Mouse (Mus musculus) embryonic facial prominence, embryonic 12.5 days (tissue): ENCODE data around the gene Sned1. TPM values are rescaled to one million over a fixed set of nuclear protein-coding genes. Genes with fewer than 3 reads are reported as not detected.

Source experiments
- ATAC-seq: fragments of 200-750 bp; cut with Nextera tagmentation; 2 replicates; pipeline ENCODE4 v1.8.0; 2017; ENCODE audit not compliant: insufficient number of reproducible peaks, insufficient read depth, low FRiP score, low TSS enrichment
- H3K27ac ChIP-seq: fragments of 300-500 bp; sonication (generic); 2 replicates; pipeline ENCODE4 v1.5.1; 2016; ENCODE audit warnings: mild to moderate bottlenecking
- H3K27me3 ChIP-seq: fragments of 300-500 bp; sonication (generic); 2 replicates; pipeline ENCODE4 v1.6.1; 2016; ENCODE audit warnings: mild to moderate bottlenecking, moderate library complexity
- H3K36me3 ChIP-seq: fragments of 300-500 bp; sonication (generic); 2 replicates; pipeline ENCODE4 v1.6.1; 2016; ENCODE audit warnings: mild to moderate bottlenecking
- H3K4me1 ChIP-seq: fragments of 300-500 bp; sonication (generic); 2 replicates; pipeline ENCODE4 v1.6.1; 2016
- H3K4me2 ChIP-seq: fragments of 300-500 bp; sonication (generic); replicated peaks from 2 replicates; pipeline ENCODE4 v1.6.1; 2016; ENCODE audit warnings: mild to moderate bottlenecking, moderate library complexity
- H3K4me3 ChIP-seq: fragments of 300-500 bp; sonication (generic); 2 replicates; pipeline ENCODE4 v1.5.1; 2016; ENCODE audit warnings: mild to moderate bottlenecking
- H3K9ac ChIP-seq: fragments of 300-500 bp; sonication (generic); 2 replicates; pipeline ENCODE4 v1.6.1; 2016; ENCODE audit warnings: mild to moderate bottlenecking, moderate library complexity
- H3K9me3 ChIP-seq: fragments of 300-500 bp; sonication (generic); 2 replicates; pipeline ENCODE4 v1.6.1; 2016; ENCODE audit warnings: mild to moderate bottlenecking, moderate library complexity
- WGBS: fragments of 180-500 bp; shearing (Covaris S2); methylation state at CpG from one replicate; pipeline ENCODE4 v1.1.7; 2016; 5-methylcytosine and 5-hydroxymethylcytosine counted together
- polyA plus RNA-seq: library from polyadenylated mRNA; unstranded; fragments of >200 nt; fragmentation: Nextera tagmentation; extraction: Ambion mirVana; gene quantifications from 2 replicates; pipeline ENCODE4 v1.2.1, GENCODE M21; 2016

Sned1 gene
- polyA plus RNA-seq, 1 experiment from 2014 or later = 24.6 TPM

GRCm38 (mm10) chr1:93236545-93236924 is 894 bp downstream of the Sned1 start:
- 6% methylated on average over 3 of the region's 3 CpGs for WGBS
- no peaks in the 10 kb centered on the region for H3K36me3 ChIP-seq
- no peaks in the 10 kb centered on the region for H3K9me3 ChIP-seq
- no peak for ATAC-seq
- peak overlapping the region; percentile 61 for H3K4me3 ChIP-seq
- peak overlapping the region; percentile 94 for H3K4me2 ChIP-seq
- H3K27me3 ChIP-seq = peaks cover 7% of the 10 kb centered on the region
- H3K9ac ChIP-seq = peak overlapping the region; percentile 63
- peaks cover 46% of the 10 kb centered on the region for H3K4me1 ChIP-seq
- H3K27ac ChIP-seq = no peak overlapping the region

DNA sequence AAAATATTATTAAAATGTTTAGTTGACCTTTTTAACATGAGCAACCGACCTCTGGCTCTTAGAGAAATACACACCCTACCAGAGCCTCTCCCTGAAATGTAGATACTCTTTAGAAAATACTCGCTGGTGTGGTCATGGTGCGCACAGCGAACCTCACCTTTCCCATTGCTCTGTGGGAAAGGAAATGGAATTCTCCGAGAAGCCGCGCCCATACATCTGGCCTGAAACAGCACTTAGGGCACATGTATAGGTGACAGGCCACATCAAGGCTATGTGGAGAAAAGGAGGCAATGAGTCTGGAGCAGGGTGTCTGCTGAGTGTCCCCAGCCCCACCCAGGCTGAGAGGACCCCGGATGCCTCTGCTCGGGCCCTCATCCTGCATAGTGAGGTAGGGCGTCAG is 2.0 kb downstream of the Sned1 start:
- H3K36me3 ChIP-seq = no peaks in the 10 kb centered on the region
- H3K9me3 ChIP-seq = no peaks in the 10 kb centered on the region
- H3K4me3 ChIP-seq = no peak overlapping the region
- H3K9ac ChIP-seq = no peak overlapping the region
- WGBS = 90% methylated on average over 10 of the region's 10 CpGs
- ATAC-seq = no peak
- H3K27ac ChIP-seq = no peak overlapping the region
- peak overlapping the region; percentile 94 for H3K4me2 ChIP-seq
- H3K27me3 ChIP-seq = peaks cover 7% of the 10 kb centered on the region
- peaks cover 41% of the 10 kb centered on the region for H3K4me1 ChIP-seq

- ATAC-seq = no peak
- H3K4me2 ChIP-seq = peak overlapping the region; percentile 94; the same call in 1 of the 2 replicates
- no peaks in the 10 kb centered on the region for H3K36me3 ChIP-seq
- H3K4me1 ChIP-seq = peaks cover 37% of the 10 kb centered on the region
- 53% methylated on average over 4 of the region's 4 CpGs for WGBS
- no peak overlapping the region for H3K27ac ChIP-seq
- no peaks in the 10 kb centered on the region for H3K9me3 ChIP-seq
- no peak overlapping the region for H3K9ac ChIP-seq
- peaks cover 7% of the 10 kb centered on the region for H3K27me3 ChIP-seq
- H3K4me3 ChIP-seq = 0 out of 2 replicates have a peak overlapping the region, but pooled peaks have one; percentile 4
Measured at GRCm38 (mm10) chr1:93238201-93238600, 2.6 kb downstream of the Sned1 start.

DNA sequence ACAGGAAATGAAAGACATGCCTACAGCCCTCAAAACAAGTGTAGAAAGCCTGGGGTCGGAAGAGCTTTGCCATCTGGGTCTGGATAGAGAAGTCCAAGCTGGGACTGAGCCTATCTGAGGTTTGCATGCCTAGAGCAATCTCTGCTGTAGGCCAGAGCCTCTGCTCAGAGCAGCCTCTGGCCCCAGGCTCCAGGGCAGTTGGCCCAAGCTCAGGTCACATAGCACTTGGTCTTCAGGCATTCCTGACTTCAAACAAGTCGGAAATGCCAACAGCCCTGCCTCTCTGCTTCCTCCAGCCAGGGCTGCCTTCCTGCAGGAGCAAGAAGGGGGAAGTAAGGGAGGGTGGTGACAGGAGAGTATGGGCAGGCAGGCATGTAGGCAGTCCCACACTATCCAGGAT is 10.3 kb downstream of the Sned1 start:
- WGBS = 23% methylated on average over 2 of the region's 2 CpGs
- H3K27ac ChIP-seq = no peak overlapping the region
- ATAC-seq = no peak

GRCm38 (mm10) chr1:93252586-93252985 is 16.9 kb downstream of the Sned1 start:
- no peak overlapping the region for H3K4me2 ChIP-seq
- H3K9me3 ChIP-seq = no peaks in the 10 kb centered on the region
- 46% methylated on average over 2 of the region's 2 CpGs for WGBS
- no peaks in the 10 kb centered on the region for H3K36me3 ChIP-seq
- no peak for ATAC-seq
- H3K27me3 ChIP-seq = no peaks in the 10 kb centered on the region
- H3K9ac ChIP-seq = no peak overlapping the region
- H3K4me3 ChIP-seq = no peak overlapping the region
- 0 out of 2 replicates have a peak overlapping the region, but pooled peaks have one; percentile 11 for H3K27ac ChIP-seq
- peaks cover 11% of the 10 kb centered on the region; the same call in 1 of the 2 replicates for H3K4me1 ChIP-seq

More for the DNA sequence above, 10.3 kb downstream of the Sned1 start:
- no peaks in the 10 kb centered on the region for H3K27me3 ChIP-seq
- H3K4me1 ChIP-seq = no peaks in the 10 kb centered on the region
- no peak overlapping the region for H3K4me3 ChIP-seq
- H3K9me3 ChIP-seq = no peaks in the 10 kb centered on the region
- no peaks in the 10 kb centered on the region; the same call in 1 of the 2 replicates for H3K36me3 ChIP-seq
- no peak overlapping the region for H3K4me2 ChIP-seq
- H3K9ac ChIP-seq = no peak overlapping the region

GRCm38 (mm10) chr1:93255761-93256160 is 20.1 kb downstream of the Sned1 start:
- H3K4me1 ChIP-seq = peaks cover 11% of the 10 kb centered on the region; the same call in 1 of the 2 replicates
- 90% methylated on average over 7 of the region's 7 CpGs for WGBS

DNA sequence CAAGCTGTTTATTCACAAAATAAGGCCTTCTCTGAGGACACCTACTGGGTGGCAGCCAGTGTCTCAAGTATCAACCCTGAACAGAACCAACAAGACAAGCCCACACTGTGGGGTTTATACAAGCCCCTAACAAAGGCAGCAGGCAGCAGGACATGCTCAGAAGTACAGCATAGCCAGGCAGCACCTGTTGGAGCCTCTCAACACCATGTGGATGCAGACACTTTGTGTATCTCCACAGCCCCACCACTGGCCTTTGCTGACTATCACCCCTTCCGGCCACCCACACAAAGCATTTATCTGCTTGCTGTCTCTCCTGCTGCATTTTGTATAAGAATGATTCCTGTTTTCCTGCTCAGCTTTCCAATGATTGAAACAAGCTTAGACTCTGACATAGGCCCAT is 21.9 kb downstream of the Sned1 start:
- ATAC-seq = no peak
- Histone ChIP-seq H3K9me3 (no peaks in the 10 kb centered on the region), H3K9ac (no peak overlapping the region), H3K4me2 (no peak overlapping the region), H3K27ac (no peak overlapping the region), H3K27me3 (no peaks in the 10 kb centered on the region), H3K36me3 (0 out of 2 replicates have a peak, but pooled peaks cover 4% of the 10 kb centered on the region), H3K4me1 (peaks cover 9% of the 10 kb centered on the region; the same call in 1 of the 2 replicates), H3K4me3 (no peak overlapping the region)
- WGBS = 67% methylated on average over 1 of the region's 1 CpGs

More at GRCm38 (mm10) chr1:93255761-93256160, 20.1 kb downstream of the Sned1 start:
- H3K9ac ChIP-seq = no peak overlapping the region
- no peaks in the 10 kb centered on the region for H3K27me3 ChIP-seq
- no peak for ATAC-seq
- no peaks in the 10 kb centered on the region for H3K9me3 ChIP-seq
- H3K4me3 ChIP-seq = no peak overlapping the region
- H3K36me3 ChIP-seq = 0 out of 2 replicates have a peak, but pooled peaks cover 4% of the 10 kb centered on the region
- H3K4me2 ChIP-seq = no peak overlapping the region
- no peak overlapping the region for H3K27ac ChIP-seq

GRCm38 (mm10) chr1:93267207-93267606 is 31.6 kb downstream of the Sned1 start:
- H3K9ac ChIP-seq = no peak overlapping the region
- H3K4me3 ChIP-seq = no peak overlapping the region
- no peak overlapping the region for H3K4me2 ChIP-seq
- H3K27ac ChIP-seq = no peak overlapping the region
- no peaks in the 10 kb centered on the region for H3K9me3 ChIP-seq
- peaks cover 8% of the 10 kb centered on the region; the same call in 1 of the 2 replicates for H3K36me3 ChIP-seq
- no peak for ATAC-seq
- no peaks in the 10 kb centered on the region for H3K27me3 ChIP-seq
- H3K4me1 ChIP-seq = peaks cover 4% of the 10 kb centered on the region; the same call in 1 of the 2 replicates
- 31% methylated on average over 3 of the region's 3 CpGs for WGBS

DNA sequence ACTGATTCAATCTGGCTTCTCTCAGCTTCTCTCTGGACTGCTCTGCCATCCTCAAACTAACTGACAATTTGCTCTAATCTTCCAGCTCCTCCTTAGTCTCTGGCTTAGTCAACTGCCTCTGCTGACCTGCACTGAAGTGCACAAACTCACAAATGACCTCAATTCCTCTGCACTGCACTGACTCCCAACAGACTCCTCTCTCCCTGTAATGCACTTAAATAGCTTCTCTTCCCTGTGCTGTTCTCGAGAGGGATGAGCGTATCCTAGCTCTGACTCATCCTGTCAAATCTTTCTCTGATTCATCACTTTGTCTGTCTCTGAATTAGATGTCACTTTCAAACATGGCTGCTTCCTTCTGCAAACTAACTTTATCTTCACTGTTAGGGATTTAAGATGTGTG is 32.6 kb downstream of the Sned1 start:
- ATAC-seq = no peak
- Histone ChIP-seq H3K27ac (no peak overlapping the region), H3K36me3 (peaks cover 8% of the 10 kb centered on the region; the same call in 1 of the 2 replicates), H3K4me3 (no peak overlapping the region), H3K9me3 (no peaks in the 10 kb centered on the region), H3K4me1 (peaks cover 4% of the 10 kb centered on the region; the same call in 1 of the 2 replicates), H3K9ac (no peak overlapping the region), H3K4me2 (no peak overlapping the region), H3K27me3 (no peaks in the 10 kb centered on the region)
- 83% methylated on average over 2 of the region's 2 CpGs for WGBS

GRCm38 (mm10) chr1:93270516-93271240 is 35.0 kb downstream of the Sned1 start:
- Histone ChIP-seq H3K9me3 (no peaks in the 10 kb centered on the region), H3K9ac (no peak overlapping the region), H3K27me3 (no peaks in the 10 kb centered on the region), H3K27ac (no peak overlapping the region), H3K36me3 (0 out of 2 replicates have a peak, but pooled peaks cover 14% of the 10 kb centered on the region), H3K4me2 (no peak overlapping the region), H3K4me1 (peaks cover 4% of the 10 kb centered on the region; the same call in 1 of the 2 replicates), H3K4me3 (no peak overlapping the region)
- 66% methylated on average over 3 of the region's 3 CpGs for WGBS
- no peak for ATAC-seq

- 78% methylated on average over 6 of the region's 6 CpGs for WGBS
- H3K9me3 ChIP-seq = no peaks in the 10 kb centered on the region
- H3K4me3 ChIP-seq = no peak overlapping the region
- no peak overlapping the region for H3K27ac ChIP-seq
- H3K36me3 ChIP-seq = 0 out of 2 replicates have a peak, but pooled peaks cover 14% of the 10 kb centered on the region
- no peak overlapping the region for H3K9ac ChIP-seq
- H3K27me3 ChIP-seq = no peaks in the 10 kb centered on the region
- ATAC-seq = no peak
- no peak overlapping the region for H3K4me2 ChIP-seq
- H3K4me1 ChIP-seq = peaks cover 1% of the 10 kb centered on the region; the same call in 1 of the 2 replicates
Measured at GRCm38 (mm10) chr1:93271751-93272150, 36.1 kb downstream of the Sned1 start.

GRCm38 (mm10) chr1:93272409-93272821 is 36.8 kb downstream of the Sned1 start:
- no peaks in the 10 kb centered on the region for H3K9me3 ChIP-seq
- H3K9ac ChIP-seq = no peak overlapping the region
- 2% methylated on average over 16 of the region's 16 CpGs for WGBS
- H3K36me3 ChIP-seq = 0 out of 2 replicates have a peak, but pooled peaks cover 14% of the 10 kb centered on the region
- 0 out of 2 replicates have a peak overlapping the region, but pooled peaks have one; percentile 9 for H3K4me2 ChIP-seq
- H3K27me3 ChIP-seq = no peaks in the 10 kb centered on the region
- ATAC-seq = 0 out of 2 replicates have a peak, but pooled peaks have one; percentile 32
- no peak overlapping the region for H3K4me3 ChIP-seq
- no peaks in the 10 kb centered on the region for H3K4me1 ChIP-seq
- no peak overlapping the region for H3K27ac ChIP-seq
